ENCODE assay signal across 9 mouse cellular contexts in genomic region chr16:55460519-55460918, GRCm38 (mm10).
A peak's percentile ranks its signal among the peaks of the same experiment; 100 is the strongest.
DNase-seq lines count a peak whose midpoint lies in the region; ATAC-seq and TF ChIP-seq lines count a peak whose summit lies in the region.
"Had no signal": no experiment of that assay in that cellular context is flagged by ENCODE, and none has a peak within 500 bp of the region (broad histone marks: within the 10 kb centered on the region; RNA-seq: fewer than 3 reads in every experiment).

No protein-coding gene starts in this region.

- TF ChIP-seq POLR2A in thymus, adult 2 months (IDR thresholded peaks at IDR 0.05; ENCODE audit: control insufficient read depth, extremely low read depth, insufficient read depth, low read length, poor library complexity), result no peak

- H3K4me1 ChIP-seq in hindbrain, embryonic 11.5 days (replicated peaks; ENCODE audit: control insufficient read depth, insufficient read depth, low read length), result no peaks in the 10 kb centered on the region
- no peaks in the 10 kb centered on the region for H3K4me1 ChIP-seq in hindbrain, embryonic 14.5 days (replicated peaks; ENCODE audit: control insufficient read depth, insufficient read depth, low read length)
- H3K4me1 ChIP-seq in E14TG2a.4 (replicated peaks; ENCODE audit: low read depth, low read length), result no peaks in the 10 kb centered on the region
- no peaks in the 10 kb centered on the region for H3K4me1 ChIP-seq in lung, embryonic 14.5 days (ENCODE audit: insufficient read depth)
- H3K4me1 ChIP-seq in thymus, adult 2 months (replicated peaks; ENCODE audit: control insufficient read depth, insufficient read depth, low read length), result no peaks in the 10 kb centered on the region

- no peaks in the 10 kb centered on the region for H3K27me3 ChIP-seq in hindbrain, embryonic 11.5 days (ENCODE audit: control insufficient read depth, insufficient read depth, low read length)
- H3K27me3 ChIP-seq in hindbrain, embryonic 14.5 days (ENCODE audit: control insufficient read depth, insufficient read depth, low read length), result no peaks in the 10 kb centered on the region
- no peaks in the 10 kb centered on the region for H3K27me3 ChIP-seq in E14TG2a.4 (ENCODE audit: insufficient read depth, low read length)
- no peaks in the 10 kb centered on the region for H3K27me3 ChIP-seq in lung, embryonic 14.5 days (ENCODE audit: insufficient read depth, low read length)
- H3K27me3 ChIP-seq in thymus, adult 2 months (ENCODE audit: control insufficient read depth, insufficient read depth, low read length), result no peaks in the 10 kb centered on the region

- no peak overlapping the region for H3K4me3 ChIP-seq in hindbrain, embryonic 11.5 days (ENCODE audit: low read depth, low read length)
- H3K4me3 ChIP-seq in hindbrain, embryonic 14.5 days (replicated peaks; ENCODE audit: low read length), result no peak overlapping the region
- H3K4me3 ChIP-seq in E14TG2a.4 (replicated peaks; ENCODE audit: low read length), result no peak overlapping the region
- no peak overlapping the region for H3K4me3 ChIP-seq in lung, embryonic 14.5 days (ENCODE audit: low read depth, low read length)
- H3K4me3 ChIP-seq in thymus, adult 2 months (ENCODE audit: control insufficient read depth, insufficient read depth, low read length), result no peak overlapping the region

- no peaks in the 10 kb centered on the region for H3K36me3 ChIP-seq in hindbrain, embryonic 11.5 days (ENCODE audit: control insufficient read depth, insufficient read depth, low read length)
- no peaks in the 10 kb centered on the region for H3K36me3 ChIP-seq in hindbrain, embryonic 14.5 days (replicated peaks; ENCODE audit: control insufficient read depth, insufficient read depth)
- no peaks in the 10 kb centered on the region for H3K36me3 ChIP-seq in E14TG2a.4 (ENCODE audit: insufficient read depth, low read length)
- no peaks in the 10 kb centered on the region for H3K36me3 ChIP-seq in lung, embryonic 14.5 days (ENCODE audit: insufficient read depth)
- no peaks in the 10 kb centered on the region for H3K36me3 ChIP-seq in thymus, adult 2 months (ENCODE audit: control insufficient read depth, insufficient read depth, low read length)

- peak; percentile 36 for DNase-seq in hindbrain, embryonic 11.5 days (ENCODE audit: low spot score)
- DNase-seq in hindbrain, embryonic 14.5 days (ENCODE audit: low spot score), result no peak
- peak; percentile 76 for DNase-seq in lung, embryonic 14.5 days
- no peak for DNase-seq in thymus, adult 2 months
- DNase-seq in right cerebral cortex, postnatal 36 days (ENCODE audit: low spot score in 2 of 2), result no peak
- no peak for DNase-seq in c-Kit-positive CD71-positive TER-119-positive erythroid progenitor cells, embryonic 14.5 days (ENCODE audit: low spot score)

- no peak overlapping the region for H3K9ac ChIP-seq in hindbrain, embryonic 11.5 days (ENCODE audit: low read depth, low read length)
- no peak overlapping the region for H3K9ac ChIP-seq in hindbrain, embryonic 14.5 days
- no peak overlapping the region for H3K9ac ChIP-seq in lung, embryonic 14.5 days

- H3K9me3 ChIP-seq in hindbrain, embryonic 11.5 days (ENCODE audit: control insufficient read depth, low read length), result no peaks in the 10 kb centered on the region
- 0 out of 2 replicates have a peak, but pooled peaks cover 6% of the 10 kb centered on the region for H3K9me3 ChIP-seq in hindbrain, embryonic 14.5 days (ENCODE audit: control insufficient read depth, low read length)
- no peaks in the 10 kb centered on the region for H3K9me3 ChIP-seq in E14TG2a.4 (ENCODE audit: low read length)
- H3K9me3 ChIP-seq in lung, embryonic 14.5 days (ENCODE audit: low read depth, low read length), result no peaks in the 10 kb centered on the region

- no peak overlapping the region for H3K4me2 ChIP-seq in hindbrain, embryonic 11.5 days (replicated peaks; ENCODE audit: low read depth, low read length)
- no peak overlapping the region for H3K4me2 ChIP-seq in hindbrain, embryonic 14.5 days (replicated peaks)
- no peak overlapping the region for H3K4me2 ChIP-seq in lung, embryonic 14.5 days

- 0 out of 2 replicates have a peak, but pooled peaks have one; percentile 8 for TF ChIP-seq CTCF in E14TG2a.4 (conservative IDR thresholded peaks at IDR 0.05; ENCODE audit: low read length)
- peak; percentile 83 for TF ChIP-seq CTCF in lung, embryonic 14.5 days (IDR thresholded peaks at IDR 0.05; ENCODE audit: low read depth)
- TF ChIP-seq CTCF in thymus, adult 2 months (IDR thresholded peaks at IDR 0.05; ENCODE audit: borderline replicate concordance, control insufficient read depth, extremely low read depth, insufficient read depth, low read length, poor library complexity), result no peak

- no peak overlapping the region for H3K27ac ChIP-seq in hindbrain, embryonic 11.5 days (ENCODE audit: low read depth, low read length)
- no peak overlapping the region for H3K27ac ChIP-seq in hindbrain, embryonic 14.5 days
- H3K27ac ChIP-seq in lung, embryonic 14.5 days (ENCODE audit: low read depth), result no peak overlapping the region
- no peak overlapping the region for H3K27ac ChIP-seq in thymus, adult 2 months (ENCODE audit: control insufficient read depth, insufficient read depth, low read length)

- no peak for ATAC-seq in hindbrain, embryonic 11.5 days (ENCODE audit: low FRiP score)
- ATAC-seq in hindbrain, embryonic 14.5 days (ENCODE audit: low FRiP score), result no peak
- 0 out of 2 replicates have a peak, but pooled peaks have one; percentile 25 for ATAC-seq in common myeloid progenitor, adult 5-6 weeks (replicated peaks; ENCODE audit: low read depth, poor library complexity, severe bottlenecking)
- ATAC-seq in lung, embryonic 14.5 days (ENCODE audit: insufficient read depth), result peak; percentile 69; the same call in 1 of the 2 replicates
- ATAC-seq: activated CD4-positive, CD25-positive, alpha-beta regulatory T cell, adult 4 months had no signal

Comparison
In these comparisons a context has a peak if more than half of its experiments do, and no peak if none do; other contexts are left out.
1. DNase-seq: peak in hindbrain, embryonic 11.5 days (single experiment) and lung, embryonic 14.5 days (single experiment); none in hindbrain, embryonic 14.5 days (single experiment), thymus, adult 2 months (single experiment), right cerebral cortex, postnatal 36 days (0 of 2) and c-Kit-positive CD71-positive TER-119-positive erythroid progenitor cells, embryonic 14.5 days (single experiment).
2. ATAC-seq: peak in common myeloid progenitor, adult 5-6 weeks (single experiment) and lung, embryonic 14.5 days (single experiment); none in hindbrain, embryonic 11.5 days (single experiment) and hindbrain, embryonic 14.5 days (single experiment).